Mouse (Mus musculus) MEL (cell line): ENCODE measurements at regions not wholly inside any gene's neighbourhood (a gene's known extent, or its start where the extent isn't known, plus 50 kb on each side); places are given as distances from the start of the nearest gene placed in this dataset.

Experiments
- CTCF ChIP-seq, 3 experiments: IDR thresholded peaks in 2 of 3; conservative IDR thresholded peaks in 1 of 3; 2 replicates each; pipeline ENCODE4 v1.5.1; 2011 to 2012; ENCODE audit warnings: low read length in 3 of 3, low read depth in 2 of 3, mild to moderate bottlenecking in 2 of 3, improper control_type of control experiment in 1 of 3, inconsistent platforms in 1 of 3, mixed read lengths in 1 of 3, moderate library complexity in 1 of 3; ENCODE audit not compliant: control insufficient read depth in 1 of 3, insufficient read depth in 1 of 3, poor library complexity in 1 of 3, severe bottlenecking in 1 of 3
- EP300 ChIP-seq, 2 experiments: IDR thresholded peaks; 2 replicates each; pipeline ENCODE4 v1.6.1; 2011; ENCODE audit warnings: improper control_type of control experiment in 2 of 2, low read length in 2 of 2, low read depth in 1 of 2, mild to moderate bottlenecking in 1 of 2
- GABPA ChIP-seq: IDR thresholded peaks from 2 replicates; pipeline ENCODE4 v1.6.1; 2012; ENCODE audit warnings: low read depth, mild to moderate bottlenecking, inconsistent platforms, low read length, improper control_type of control experiment, moderate library complexity
- GATA1 ChIP-seq: IDR thresholded peaks from 2 replicates; pipeline ENCODE4 v1.6.1; 2011; ENCODE audit warnings: low read depth, low read length, improper control_type of control experiment
- HCFC1 ChIP-seq: IDR thresholded peaks from 2 replicates; pipeline ENCODE4 v1.6.1; 2012; ENCODE audit warnings: low read depth, mild to moderate bottlenecking, inconsistent platforms, low read length, improper control_type of control experiment, moderate library complexity
- KAT2A ChIP-seq: conservative IDR thresholded peaks from 2 replicates; pipeline ENCODE4 v1.6.1; 2012; ENCODE audit warnings: low read depth, low read length, improper control_type of control experiment, inconsistent platforms
- MAX ChIP-seq: IDR thresholded peaks from 2 replicates; pipeline ENCODE4 v1.6.1; 2011; ENCODE audit warnings: low read length, improper control_type of control experiment
- POLR2A ChIP-seq, 2 experiments: IDR thresholded peaks; 2 replicates each; pipeline ENCODE4 v1.6.1; 2011 to 2012; ENCODE audit warnings: low read length in 2 of 2, mild to moderate bottlenecking in 2 of 2, control low read depth in 1 of 2, improper control_type of control experiment in 1 of 2, low read depth in 1 of 2, moderate library complexity in 1 of 2; ENCODE audit not compliant: control insufficient read depth in 1 of 2, insufficient read depth in 1 of 2, poor library complexity in 1 of 2
- POLR2AphosphoS2 ChIP-seq: IDR thresholded peaks from 2 replicates; pipeline ENCODE4 v1.6.1; 2011; ENCODE audit warnings: low read length, improper control_type of control experiment
- SMC3 ChIP-seq: IDR thresholded peaks from 2 replicates; pipeline ENCODE4 v1.6.1; 2011; ENCODE audit warnings: low read depth, low read length, improper control_type of control experiment
- TCF12 ChIP-seq: IDR thresholded peaks from 2 replicates; pipeline ENCODE4 v1.6.1; 2014; ENCODE audit warnings: low read depth, mild to moderate bottlenecking, inconsistent platforms, low read length, improper control_type of control experiment, moderate library complexity
- USF2 ChIP-seq, 2 experiments: IDR thresholded peaks; 2 replicates each; pipeline ENCODE4 v1.6.1; 2011 to 2012; ENCODE audit warnings: improper control_type of control experiment in 2 of 2, low read length in 2 of 2, borderline replicate concordance in 1 of 2, inconsistent platforms in 1 of 2, low read depth in 1 of 2, mild to moderate bottlenecking in 1 of 2; ENCODE audit not compliant: insufficient read depth in 1 of 2
- ZNF384 ChIP-seq: IDR thresholded peaks from 2 replicates; pipeline ENCODE4 v1.6.1; 2012; ENCODE audit warnings: low read depth, mild to moderate bottlenecking, inconsistent platforms, low read length, improper control_type of control experiment

DNA sequence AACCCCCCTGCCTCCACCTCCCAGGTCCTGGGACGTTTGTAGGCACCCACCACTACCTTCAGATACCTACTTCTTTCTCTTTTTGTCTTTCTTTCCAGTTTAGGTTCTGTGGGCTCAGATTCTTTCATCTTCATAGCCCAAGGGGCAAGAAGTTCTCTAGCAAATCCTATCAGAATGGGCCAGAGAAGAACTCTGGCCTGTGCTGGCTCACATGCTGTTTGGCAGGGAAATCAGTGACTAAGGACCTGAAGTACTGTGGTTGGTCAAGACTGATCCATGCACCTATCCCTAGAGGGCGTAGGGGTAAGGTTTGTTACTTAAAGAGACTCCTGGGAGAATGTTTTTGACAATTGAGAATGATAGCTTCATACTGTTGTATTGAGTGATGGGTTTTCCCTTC is 64.9 kb upstream of the Neurl1b start:
- TF ChIP-seq POLR2A (IDR thresholded peaks at IDR 0.05; ENCODE audit: control insufficient read depth in 1 of 2, insufficient read depth in 1 of 2, low read depth in 1 of 2, low read length in 2 of 2, poor library complexity in 1 of 2) (no peak), MAX (no peak), CTCF (IDR thresholded peaks at IDR 0.05 in 2 of 3, conservative IDR thresholded peaks at IDR 0.05 in 1 of 3; ENCODE audit: control insufficient read depth in 1 of 3, insufficient read depth in 1 of 3, low read depth in 2 of 3, low read length in 3 of 3, poor library complexity in 1 of 3, severe bottlenecking in 1 of 3) (no peak; a peak in 1 of 6 replicates), ZNF384 (no peak), SMC3 (no peak), EP300 (IDR thresholded peaks at IDR 0.05; ENCODE audit: low read depth in 1 of 2, low read length in 2 of 2) (no peak), POLR2AphosphoS2 (no peak), KAT2A (no peak), TCF12 (no peak), HCFC1 (no peak), USF2 (IDR thresholded peaks at IDR 0.05; ENCODE audit: borderline replicate concordance in 1 of 2, insufficient read depth in 1 of 2, low read depth in 1 of 2, low read length in 2 of 2) (no peak), GATA1 (no peak), GABPA (no peak)
